Mouse (Mus musculus): ENCODE data around the gene Babam2. TPM values are rescaled to one million over a fixed set of nuclear protein-coding genes. Genes with fewer than 3 reads are reported as not detected.
A peak's percentile ranks its signal among the peaks of the same experiment; 100 is the strongest.

Gene Babam2
- polyA plus RNA-seq, 1 experiment from 2014 or later = 22.1 TPM

DNA sequence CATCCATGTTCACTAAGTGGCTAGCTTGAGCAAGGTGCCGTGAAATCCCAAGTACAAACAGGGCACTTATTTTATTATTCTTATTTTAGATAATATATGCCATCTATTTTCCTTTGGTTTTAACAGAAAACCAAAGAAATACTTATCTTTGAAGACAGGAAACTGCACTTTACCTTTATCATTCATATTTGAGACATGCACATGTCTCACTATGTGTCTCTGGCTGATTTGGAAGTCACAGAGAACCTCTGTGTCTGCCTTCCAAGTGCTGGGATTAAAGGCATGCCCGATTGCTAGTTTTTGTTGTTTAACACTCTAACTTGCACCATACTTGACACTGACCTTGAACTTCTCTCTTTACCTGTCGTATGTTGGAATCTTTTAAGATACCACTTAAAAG is 9.5 kb upstream of the Babam2 start:
- H3K27ac ChIP-seq (ENCODE audit: low read depth) = peak overlapping the region; percentile 0; the same call in 1 of the 2 replicates
- H3K36me3 ChIP-seq (replicated peaks; ENCODE audit: insufficient read depth, low read length) = no peaks in the 10 kb centered on the region
- H3K4me3 ChIP-seq (ENCODE audit: low read depth, low read length) = no peak overlapping the region
- no peaks in the 10 kb centered on the region for H3K9me3 ChIP-seq (ENCODE audit: low read length)
- DNase-seq (no peak), ATAC-seq (no peak)
- 58% methylated on average over 3 of the region's 3 CpGs for WGBS (ENCODE audit: insufficient replicate concordance)
- H3K4me1 ChIP-seq (ENCODE audit: insufficient read depth) = peaks cover 6% of the 10 kb centered on the region; the same call in 1 of the 2 replicates
- H3K4me2 ChIP-seq (ENCODE audit: low read depth, low read length) = no peak overlapping the region
- TF ChIP-seq EP300 (IDR thresholded peaks at IDR 0.05; ENCODE audit: low read depth) (peak; percentile 84), CTCF (IDR thresholded peaks at IDR 0.05; ENCODE audit: low read depth) (no peak)
- H3K9ac ChIP-seq (replicated peaks) = no peak overlapping the region
- no peaks in the 10 kb centered on the region for H3K27me3 ChIP-seq (ENCODE audit: insufficient read depth, low read length)

- H3K27ac ChIP-seq (ENCODE audit: low read depth) = no peak overlapping the region
- no peak overlapping the region for H3K9ac ChIP-seq (replicated peaks)
- no peaks in the 10 kb centered on the region for H3K27me3 ChIP-seq (ENCODE audit: insufficient read depth, low read length)
- H3K9me3 ChIP-seq (ENCODE audit: low read length) = no peaks in the 10 kb centered on the region
- ATAC-seq = no peak
- H3K4me3 ChIP-seq (ENCODE audit: low read depth, low read length) = no peak overlapping the region
- TF ChIP-seq EP300 (IDR thresholded peaks at IDR 0.05; ENCODE audit: low read depth) (no peak), CTCF (IDR thresholded peaks at IDR 0.05; ENCODE audit: low read depth) (no peak)
- no peak overlapping the region for H3K4me2 ChIP-seq (ENCODE audit: low read depth, low read length)
- peaks cover 3% of the 10 kb centered on the region; the same call in 1 of the 2 replicates for H3K4me1 ChIP-seq (ENCODE audit: insufficient read depth)
- no peak for DNase-seq
- no peaks in the 10 kb centered on the region for H3K36me3 ChIP-seq (replicated peaks; ENCODE audit: insufficient read depth, low read length)
Measured at GRCm38 (mm10) chr5:31693191-31693590, 4.3 kb upstream of the Babam2 start.

- peak within 1 kb of the TSS; percentile 90 for H3K4me3 ChIP-seq (ENCODE audit: low read depth, low read length)
- DNase-seq = no peak
- no peak for ATAC-seq
- no peaks in the 10 kb centered on the region for H3K27me3 ChIP-seq (ENCODE audit: insufficient read depth, low read length)
- peaks cover 3% of the 10 kb centered on the region; the same call in 1 of the 2 replicates for H3K36me3 ChIP-seq (replicated peaks; ENCODE audit: insufficient read depth, low read length)
- H3K4me2 ChIP-seq (ENCODE audit: low read depth, low read length) = peak within 1 kb of the TSS; percentile 85
- peak within 1 kb of the TSS; percentile 99 for H3K27ac ChIP-seq (ENCODE audit: low read depth)
- H3K9me3 ChIP-seq (ENCODE audit: low read length) = no peaks in the 10 kb centered on the region
- peaks cover 6% of the 10 kb centered on the region for H3K4me1 ChIP-seq (ENCODE audit: insufficient read depth)
- TF ChIP-seq EP300 (IDR thresholded peaks at IDR 0.05; ENCODE audit: low read depth) = no peak
- TF ChIP-seq CTCF (IDR thresholded peaks at IDR 0.05; ENCODE audit: low read depth) = peak; percentile 5; the same call in 1 of the 2 replicates
- 6% methylated on average over 18 of the region's 18 CpGs for WGBS (ENCODE audit: insufficient replicate concordance)
- H3K9ac ChIP-seq (replicated peaks) = peak within 1 kb of the TSS; percentile 84
Measured at GRCm38 (mm10) chr5:31696971-31697643, 377 bp upstream of the Babam2 start, which contains the start of gene Rbks. TSS of gene Rbks (minus strand) at chr5:31697627.

GRCm38 (mm10) chr5:31698297-31698726 is 828 bp downstream of the Babam2 start:
- Histone ChIP-seq H3K27me3 (ENCODE audit: insufficient read depth, low read length) (no peaks in the 10 kb centered on the region), H3K9ac (replicated peaks) (peak overlapping the region; percentile 84), H3K27ac (ENCODE audit: low read depth) (peak overlapping the region; percentile 99), H3K9me3 (ENCODE audit: low read length) (no peaks in the 10 kb centered on the region), H3K4me3 (ENCODE audit: low read depth, low read length) (peak overlapping the region; percentile 90), H3K36me3 (replicated peaks; ENCODE audit: insufficient read depth, low read length) (peaks cover 15% of the 10 kb centered on the region; the same call in 1 of the 2 replicates), H3K4me2 (ENCODE audit: low read depth, low read length) (peak overlapping the region; percentile 85), H3K4me1 (ENCODE audit: insufficient read depth) (peaks cover 6% of the 10 kb centered on the region)
- ATAC-seq = peak; percentile 71
- WGBS (ENCODE audit: insufficient replicate concordance) = 2% methylated on average over 16 of the region's 16 CpGs
- peak; percentile 91 for DNase-seq
- TF ChIP-seq EP300 (IDR thresholded peaks at IDR 0.05; ENCODE audit: low read depth) (peak; percentile 91), CTCF (IDR thresholded peaks at IDR 0.05; ENCODE audit: low read depth) (no peak)

- peaks cover 6% of the 10 kb centered on the region for H3K4me1 ChIP-seq (ENCODE audit: insufficient read depth)
- ATAC-seq (no peak), DNase-seq (no peak)
- H3K4me2 ChIP-seq (ENCODE audit: low read depth, low read length) = peak overlapping the region; percentile 85
- TF ChIP-seq EP300 (IDR thresholded peaks at IDR 0.05; ENCODE audit: low read depth) (no peak), CTCF (IDR thresholded peaks at IDR 0.05; ENCODE audit: low read depth) (no peak)
- peaks cover 20% of the 10 kb centered on the region for H3K36me3 ChIP-seq (replicated peaks; ENCODE audit: insufficient read depth, low read length)
- no peaks in the 10 kb centered on the region for H3K9me3 ChIP-seq (ENCODE audit: low read length)
- 55% methylated on average over 4 of the region's 4 CpGs for WGBS (ENCODE audit: insufficient replicate concordance)
- no peaks in the 10 kb centered on the region for H3K27me3 ChIP-seq (ENCODE audit: insufficient read depth, low read length)
- peak overlapping the region; percentile 99 for H3K27ac ChIP-seq (ENCODE audit: low read depth)
- H3K4me3 ChIP-seq (ENCODE audit: low read depth, low read length) = 0 out of 2 replicates have a peak overlapping the region, but pooled peaks have one; percentile 90
- no peak overlapping the region for H3K9ac ChIP-seq (replicated peaks)
Measured at GRCm38 (mm10) chr5:31698931-31699330, 1.4 kb downstream of the Babam2 start.

DNA sequence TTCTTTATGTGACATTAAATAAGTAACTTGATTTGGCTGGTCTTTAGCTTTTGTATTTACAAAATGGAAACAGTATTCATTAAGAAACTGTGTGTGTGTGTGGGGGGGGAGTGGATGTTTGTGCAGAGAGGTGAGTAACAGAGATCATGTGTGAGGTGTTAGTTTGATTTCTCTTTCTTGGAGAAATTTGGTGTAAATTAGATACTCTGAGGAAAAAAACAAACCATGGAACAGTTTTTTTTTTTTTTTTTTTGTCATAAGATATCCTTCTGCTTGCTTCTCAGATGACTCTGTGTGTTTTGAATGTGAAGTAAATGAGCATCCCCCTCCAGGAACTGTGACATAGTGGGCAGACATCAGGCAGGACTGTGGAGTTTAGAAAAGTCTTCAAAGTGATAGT is 1.9 kb downstream of the Babam2 start:
- H3K4me3 ChIP-seq (ENCODE audit: low read depth, low read length) = no peak overlapping the region
- H3K4me1 ChIP-seq (ENCODE audit: insufficient read depth) = peaks cover 6% of the 10 kb centered on the region
- H3K27ac ChIP-seq (ENCODE audit: low read depth) = peak overlapping the region; percentile 99; the same call in 1 of the 2 replicates
- no peak overlapping the region for H3K4me2 ChIP-seq (ENCODE audit: low read depth, low read length)
- no peaks in the 10 kb centered on the region for H3K27me3 ChIP-seq (ENCODE audit: insufficient read depth, low read length)
- no peak for TF ChIP-seq EP300 (IDR thresholded peaks at IDR 0.05; ENCODE audit: low read depth)
- TF ChIP-seq CTCF (IDR thresholded peaks at IDR 0.05; ENCODE audit: low read depth) = no peak
- H3K9ac ChIP-seq (replicated peaks) = no peak overlapping the region
- H3K36me3 ChIP-seq (replicated peaks; ENCODE audit: insufficient read depth, low read length) = peaks cover 21% of the 10 kb centered on the region
- ATAC-seq (no peak), DNase-seq (no peak)
- no peaks in the 10 kb centered on the region for H3K9me3 ChIP-seq (ENCODE audit: low read length)

All from liver, postnatal 0 days (tissue).